Mouse (Mus musculus) adrenal gland, adult 18-20 months (tissue): ENCODE results near the gene Zswim7. TPM values are rescaled to one million over a fixed set of nuclear protein-coding genes. Genes with fewer than 3 reads are reported as not detected.
"Not testable (repeated sequence)": the region's sequence is repeated elsewhere in the genome, so short reads cannot be mapped to it uniquely, and the experiment has no call there.

Source experiments
- DNase-seq, 2 experiments: peaks; one replicate each; pipeline ENCODE4 v3.0.0; 2021 to 2022; ENCODE audit warnings: low spot score in 2 of 2
- long read RNA-seq, 2 experiments: library from polyadenylated mRNA; stranded (forward); transcript quantifications; one replicate each; pipeline ENCODE4 v2.0.0; 2021
- total RNA-seq, 2 experiments: library from RNA; stranded (reverse); gene quantifications; 1 replicate in 1 of 2; 2 replicates in 1 of 2; pipeline ENCODE4 v1.2.3; 2021

The Zswim7 gene
- total RNA-seq = 10 to 100 TPM; 15.5 to 23.9 TPM
- long read RNA-seq, experiment 1 = 0 reads
- long read RNA-seq, experiment 2, transcript Zswim7-201 (5 exons, 732 nt) = major isoform, 12 of 15 reads
- long read RNA-seq, experiment 2, partial matches to known transcripts = 0 of 15 reads
- long read RNA-seq, experiment 2, other reads (novel, unspliced or antisense) = 3 of 15 reads

- peak; percentile 93 to 95 for DNase-seq
These were observed at the start of gene Zswim7, which contains the start of gene Ttc19 for GRCm38 (mm10) chr11:62280675-62281600. Zswim7 (minus strand) TSS chr11:62281375. Ttc19 (plus strand) TSS chr11:62281473.

GRCm38 (mm10) chr11:62323659-62324058, 42.5 kb upstream of the Zswim7 start:
- DNase-seq = no peak

- no peak for DNase-seq
These were observed 38.9 kb upstream of the Zswim7 start for GRCm38 (mm10) chr11:62320097-62320496.

- DNase-seq = no peak
These were observed 36.6 kb upstream of the Zswim7 start for GRCm38 (mm10) chr11:62317746-62318145.

GRCm38 (mm10) chr11:62314984-62315383, 33.8 kb upstream of the Zswim7 start:
- DNase-seq = no peak

GRCm38 (mm10) chr11:62309296-62309695, 28.1 kb upstream of the Zswim7 start:
- no peak for DNase-seq

GRCm38 (mm10) chr11:62305866-62306265, 24.7 kb upstream of the Zswim7 start:
- DNase-seq = no peak

- DNase-seq = no peak
These were observed 17.7 kb upstream of the Zswim7 start for GRCm38 (mm10) chr11:62298883-62299282.

- no peak for DNase-seq
These were observed 12.9 kb upstream of the Zswim7 start for GRCm38 (mm10) chr11:62294121-62294520.

GRCm38 (mm10) chr11:62287700-62288099, 6.5 kb upstream of the Zswim7 start:
- no peak for DNase-seq

GRCm38 (mm10) chr11:62285020-62285419, 3.8 kb upstream of the Zswim7 start:
- no peak for DNase-seq

GRCm38 (mm10) chr11:62284020-62284419, 2.8 kb upstream of the Zswim7 start:
- DNase-seq = not testable (repeated sequence)

- peak in 1 of 2 experiments; percentile 76 for DNase-seq
These were observed 424 bp upstream of the Zswim7 start for GRCm38 (mm10) chr11:62281601-62281997.

GRCm38 (mm10) chr11:62278027-62278426, 3.1 kb downstream of the Zswim7 start:
- DNase-seq = peak; percentile 55 to 60

- no peak for DNase-seq
These were observed 4.1 kb downstream of the Zswim7 start for GRCm38 (mm10) chr11:62277086-62277485.

GRCm38 (mm10) chr11:62270851-62271250, 10.3 kb downstream of the Zswim7 start:
- no peak for DNase-seq

- no peak for DNase-seq
These were observed 12.1 kb downstream of the Zswim7 start for GRCm38 (mm10) chr11:62269097-62269496.

GRCm38 (mm10) chr11:62268381-62268780, 12.8 kb downstream of the Zswim7 start:
- no peak for DNase-seq

- no peak for DNase-seq
These were observed 14.5 kb downstream of the Zswim7 start for GRCm38 (mm10) chr11:62266466-62267214.

- no peak for DNase-seq
These were observed 15.5 kb downstream of the Zswim7 start for GRCm38 (mm10) chr11:62265642-62266041.

GRCm38 (mm10) chr11:62264018-62264417, 17.2 kb downstream of the Zswim7 start:
- no peak for DNase-seq

GRCm38 (mm10) chr11:62263599-62263998, 17.6 kb downstream of the Zswim7 start:
- no peak for DNase-seq
